Mouse (Mus musculus) heart, adult 2 months (tissue): Measurements from ENCODE around the gene Efnb3.

Source experiments
- CTCF ChIP-seq: fragments of 200-600 bp; IDR thresholded peaks from 2 replicates; pipeline ENCODE4 v1.8.1; 2022; ENCODE audit warnings: antibody characterized with exemption, mild to moderate bottlenecking, moderate library complexity
- EP300 ChIP-seq: fragments of 200-500 bp; IDR thresholded peaks from 2 replicates; pipeline ENCODE4 v1.6.1; 2011; ENCODE audit warnings: low read depth, low read length, control low read depth; ENCODE audit not compliant: insufficient read depth
- POLR2A ChIP-seq: fragments of 200-500 bp; IDR thresholded peaks from 2 replicates; pipeline ENCODE4 v1.6.1; 2011; ENCODE audit warnings: mild to moderate bottlenecking, low read depth, low read length, control low read depth; ENCODE audit not compliant: insufficient read depth

DNA sequence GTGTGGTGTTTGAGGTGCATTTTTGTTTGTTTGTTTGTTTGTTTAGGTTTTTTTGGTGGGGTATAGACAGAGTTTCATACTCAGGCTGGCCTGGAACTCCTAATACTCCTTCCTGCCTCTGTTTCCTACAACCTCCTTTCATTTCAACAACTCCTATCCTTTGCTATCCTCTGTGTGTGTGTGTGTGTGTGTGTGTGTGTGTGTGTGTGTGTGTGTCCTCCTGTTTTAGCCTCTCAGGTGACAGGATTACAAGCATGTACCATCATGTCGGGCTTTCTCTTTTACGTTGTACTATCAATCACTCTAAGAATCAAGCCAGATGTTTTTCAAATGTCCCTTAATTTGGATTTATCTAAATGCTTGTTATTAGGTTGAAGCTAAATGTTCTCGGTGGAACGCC is 33.4 kb downstream of the Efnb3 start:
- TF ChIP-seq CTCF (no peak), POLR2A (no peak), EP300 (no peak)
